Mouse (Mus musculus): ENCODE results near the gene Cox17.

- TF ChIP-seq GATA1 (IDR thresholded peaks at IDR 0.05; ENCODE audit: low read length) (no peak), TAL1 (IDR thresholded peaks at IDR 0.05; ENCODE audit: low read length) (no peak)
Measured at GRCm38 (mm10) chr16:38365390-38365789, 18.6 kb downstream of the Cox17 start.
